Mouse (Mus musculus) c-Kit-negative CD71-positive TER-119-positive erythroid progenitor cells, embryonic 14.5 days (primary cell): ENCODE data around the gene Dlgap1.

Source experiments
- DNase-seq: peaks from one replicate; pipeline ENCODE4 v3.0.0-alpha.2; 2013; ENCODE audit warnings: low read depth, low spot score

Dlgap1 gene

DNA sequence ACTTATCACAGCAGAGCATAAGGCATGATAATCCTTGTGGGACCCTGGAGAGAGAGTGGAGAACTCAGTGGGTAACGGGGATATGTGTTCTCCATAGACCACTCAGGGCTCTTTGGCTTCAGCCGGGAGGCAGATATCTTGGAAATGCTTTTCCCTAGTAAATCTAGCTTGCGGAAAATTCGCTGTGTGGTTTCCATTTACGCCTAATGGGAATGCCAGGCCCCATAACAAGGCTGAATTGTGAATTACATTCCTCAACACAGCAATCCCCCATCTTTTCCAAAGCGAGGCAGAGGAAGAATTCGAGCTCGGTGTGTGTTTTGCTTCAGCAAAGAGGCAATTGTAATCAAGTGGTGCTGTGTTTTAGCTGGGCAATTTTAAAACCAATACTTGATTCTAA, 372.4 kb downstream of the Dlgap1 start:
- no peak for DNase-seq

DNA sequence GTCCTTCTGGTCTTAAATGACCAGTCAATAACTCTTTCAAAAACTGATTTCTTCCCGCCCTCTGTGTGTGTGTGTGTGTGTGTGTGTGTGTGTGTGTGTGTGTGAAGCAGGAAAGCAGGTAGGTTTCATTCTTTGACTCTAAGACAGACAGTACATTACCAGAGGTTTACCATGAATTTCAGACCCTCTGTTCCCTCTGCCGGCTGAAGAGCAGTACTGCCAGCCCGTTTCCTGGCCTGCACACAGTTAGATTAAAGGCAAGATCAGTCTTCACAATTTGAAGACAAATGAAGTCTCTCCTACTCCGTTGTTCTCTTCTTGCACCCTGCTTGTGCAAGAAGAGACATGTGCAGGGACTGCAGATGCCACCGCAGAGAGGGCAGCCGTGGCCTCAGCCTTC, 373.0 kb downstream of the Dlgap1 start:
- no peak for DNase-seq

DNA sequence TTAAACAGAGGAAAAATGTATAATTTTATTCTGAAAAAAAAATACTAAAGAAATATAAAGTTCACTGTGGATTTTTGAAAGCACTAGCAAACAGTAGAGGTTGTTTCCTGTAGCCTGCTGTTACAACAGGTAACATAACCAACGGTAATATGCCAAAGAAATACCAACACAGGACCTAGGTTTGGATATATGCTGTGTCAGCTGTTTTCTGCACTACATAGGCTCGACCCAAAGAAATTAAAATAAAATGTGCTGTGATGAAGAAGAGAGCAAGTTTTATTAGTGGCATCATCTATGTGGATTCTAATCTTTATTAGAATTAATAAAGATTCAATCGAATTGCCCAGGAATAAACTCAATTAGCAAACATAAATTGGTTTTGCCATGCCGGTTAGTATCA, 378.5 kb downstream of the Dlgap1 start:
- no peak for DNase-seq

DNA sequence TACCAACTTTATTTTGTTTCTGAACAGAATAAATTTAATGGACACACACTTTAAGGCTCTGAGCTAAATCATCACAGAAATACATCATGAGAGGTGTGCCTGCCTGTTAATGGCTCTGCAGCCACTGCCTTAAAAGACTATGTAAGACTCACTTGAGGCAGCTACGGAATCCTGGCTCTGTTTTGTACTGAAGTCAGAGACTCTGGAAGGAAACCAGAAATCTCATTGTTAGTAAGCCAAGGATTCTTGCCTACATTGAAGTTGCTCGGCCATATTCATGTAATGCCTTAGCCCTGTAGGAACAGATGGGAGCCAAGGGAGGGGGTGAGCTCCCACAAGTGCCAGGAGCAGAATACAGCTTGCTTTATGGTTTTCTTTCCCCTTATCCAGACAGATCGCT, 394.7 kb downstream of the Dlgap1 start:
- DNase-seq = no peak

DNA sequence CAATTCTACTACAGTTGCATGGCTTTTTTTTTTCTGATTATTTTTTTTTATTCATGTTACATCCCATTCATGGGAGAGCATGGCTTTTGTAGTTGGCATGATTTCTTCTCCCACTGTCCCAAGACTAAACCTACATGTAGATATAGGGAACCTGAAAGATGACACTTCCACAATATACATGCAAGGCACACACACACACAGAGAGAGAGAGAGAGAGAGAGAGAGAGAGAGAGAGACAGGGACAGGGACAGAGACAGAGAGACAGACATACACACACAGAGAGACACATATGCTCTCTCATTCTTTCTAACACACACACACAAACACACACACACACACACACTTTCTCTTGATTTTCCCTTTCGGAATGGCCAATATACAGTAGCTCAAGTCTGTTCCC, 395.1 kb downstream of the Dlgap1 start:
- DNase-seq = no peak

DNA sequence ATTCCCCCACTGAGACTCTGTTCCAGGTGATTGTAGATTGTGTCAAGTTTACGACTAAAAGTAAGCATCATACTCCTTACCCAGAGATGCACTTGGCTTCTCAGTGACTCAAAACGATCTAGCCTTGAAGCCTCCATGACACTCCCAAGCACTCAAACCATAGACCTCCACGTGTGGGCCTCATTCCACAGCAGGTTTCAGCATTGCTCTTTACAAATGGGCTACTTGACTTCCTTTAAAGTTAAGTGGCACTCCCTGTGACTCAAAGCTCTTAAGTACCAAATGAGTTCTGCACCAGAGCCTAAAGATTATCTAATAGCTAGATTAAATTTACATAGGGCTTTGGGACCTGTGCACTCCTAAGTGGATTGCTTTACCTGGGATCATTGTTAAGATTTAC, 400.3 kb downstream of the Dlgap1 start:
- no peak for DNase-seq

DNA sequence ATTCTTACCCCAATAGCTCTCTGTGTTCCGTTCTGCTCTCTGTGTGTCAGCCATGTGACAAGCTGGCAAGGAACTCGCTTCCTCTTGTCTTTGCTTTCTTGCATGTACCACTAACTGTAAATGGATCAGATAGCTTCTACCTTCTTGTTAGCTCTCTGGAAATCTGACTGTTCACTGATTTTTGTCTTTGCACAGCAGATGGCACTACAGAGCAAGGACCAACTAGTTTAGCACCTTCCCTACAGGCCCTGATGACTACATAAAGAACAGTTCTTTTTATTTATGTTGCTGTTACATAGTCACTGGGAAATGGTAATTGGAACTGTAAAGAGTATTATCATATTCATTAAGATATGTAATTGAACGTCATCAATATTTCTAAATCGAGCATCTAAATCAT, 408.1 kb downstream of the Dlgap1 start:
- no peak for DNase-seq

DNA sequence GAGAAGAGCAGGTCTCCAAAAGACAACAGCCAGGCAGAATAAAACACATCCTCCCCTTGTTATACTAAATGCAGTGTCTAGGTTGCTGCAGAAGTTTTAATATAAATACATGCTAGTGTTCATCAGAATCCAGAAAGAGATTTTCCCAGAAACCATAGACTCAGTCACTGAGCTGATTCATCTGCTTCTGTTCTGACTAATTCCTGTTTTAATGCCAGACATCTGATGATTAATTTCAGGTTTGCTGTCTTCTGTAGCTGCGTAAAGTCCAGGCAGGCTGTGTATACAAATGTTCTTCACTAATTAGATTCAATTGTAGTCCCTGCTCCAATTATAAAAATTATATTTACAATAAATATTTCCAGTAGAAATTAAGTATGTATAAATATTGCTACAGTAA, 419.6 kb downstream of the Dlgap1 start:
- DNase-seq = no peak

DNA sequence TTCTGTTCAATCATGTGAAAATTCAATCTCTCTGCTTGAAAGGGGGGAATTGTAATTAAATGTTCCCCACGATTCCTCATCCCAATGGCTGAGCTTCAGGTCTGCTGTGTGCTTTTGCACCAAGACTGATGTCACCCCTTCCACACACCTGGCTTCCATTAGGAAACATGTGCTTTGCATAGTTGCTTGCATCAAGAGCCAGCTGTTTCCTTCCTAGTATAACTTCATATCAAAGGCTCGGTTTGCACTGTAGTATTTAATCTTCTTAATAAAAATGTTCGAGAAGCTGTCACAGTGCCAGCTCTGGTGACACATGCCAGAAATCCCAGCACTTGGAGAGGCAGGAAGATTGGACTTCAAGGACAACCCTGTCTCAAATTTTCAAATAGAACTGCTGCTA, 428.3 kb downstream of the Dlgap1 start:
- no peak for DNase-seq

DNA sequence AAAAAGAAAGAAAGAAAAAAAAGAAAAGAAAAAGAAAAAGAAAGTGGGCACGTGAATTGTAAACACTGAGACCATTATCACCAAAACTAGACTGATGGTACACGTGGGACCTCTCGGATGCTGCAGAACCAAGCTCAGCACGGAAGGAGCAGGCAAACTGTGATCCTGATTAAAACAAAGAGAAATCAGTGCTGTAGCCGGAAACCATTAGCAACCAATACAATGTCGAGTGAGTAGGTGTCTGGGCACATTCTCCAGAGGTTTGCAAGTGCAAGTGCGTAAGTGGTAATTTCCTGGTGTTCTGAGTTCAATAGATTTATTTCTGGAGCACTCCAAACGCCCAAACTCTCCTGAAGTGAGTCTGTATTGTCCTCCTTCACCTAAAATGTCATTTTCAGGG, 428.8 kb downstream of the Dlgap1 start:
- no peak for DNase-seq

DNA sequence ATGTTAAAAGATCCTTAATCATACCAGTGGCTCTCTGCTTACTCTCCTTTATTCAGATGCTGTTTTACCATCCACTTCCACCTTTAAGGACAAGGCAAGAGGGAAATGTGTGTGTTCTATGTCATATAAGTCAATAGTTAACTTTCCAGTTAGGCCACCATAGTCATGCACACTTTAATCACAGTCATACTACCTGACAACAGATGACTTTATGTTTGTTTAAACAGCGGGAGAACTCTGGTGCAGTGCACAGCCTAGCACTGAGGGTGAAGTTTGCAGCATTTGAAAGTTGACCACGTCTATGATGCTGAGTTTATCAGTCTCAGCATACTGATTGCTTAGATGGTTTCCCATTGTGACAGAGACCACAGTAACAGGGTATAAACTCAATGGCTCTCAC, 433.0 kb downstream of the Dlgap1 start:
- no peak for DNase-seq

DNA sequence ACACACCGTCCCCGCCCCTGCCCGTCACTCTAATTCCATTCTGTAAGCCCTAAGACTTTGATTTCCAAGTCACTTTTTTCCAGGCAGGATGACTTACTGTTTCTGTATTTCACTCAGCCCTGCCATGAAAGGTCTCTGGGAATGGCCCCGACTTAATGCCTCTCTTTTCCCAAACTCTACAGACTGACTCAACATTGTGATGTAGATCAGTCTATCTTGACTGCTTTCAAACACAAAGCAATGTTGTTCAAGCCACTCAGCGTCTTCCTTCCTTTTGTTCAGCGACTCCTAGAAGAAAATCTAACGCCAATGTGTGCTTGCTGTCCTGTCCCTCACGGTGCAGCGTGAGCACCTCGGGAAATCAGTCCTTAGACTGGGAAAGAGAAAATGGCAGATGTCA, 434.9 kb downstream of the Dlgap1 start:
- DNase-seq = no peak

DNA sequence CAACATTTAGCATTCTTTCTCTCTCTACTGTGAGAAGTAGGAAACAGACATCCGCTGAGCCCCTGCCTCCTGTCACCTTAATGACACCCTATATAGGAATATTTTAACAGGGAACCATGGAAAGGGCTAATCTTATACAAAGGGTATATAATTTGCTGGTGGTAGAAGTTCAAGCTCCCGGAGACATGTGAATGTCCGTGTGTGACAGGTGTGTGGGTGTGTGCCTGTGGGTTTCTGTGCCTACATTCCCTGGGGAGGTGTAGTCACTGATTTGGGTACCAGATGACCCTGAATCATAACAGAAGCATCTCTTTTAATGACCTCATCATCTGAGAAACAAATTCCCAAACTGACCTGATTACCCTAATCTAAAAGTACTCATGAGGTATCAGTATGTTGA, 445.3 kb downstream of the Dlgap1 start:
- no peak for DNase-seq

DNA sequence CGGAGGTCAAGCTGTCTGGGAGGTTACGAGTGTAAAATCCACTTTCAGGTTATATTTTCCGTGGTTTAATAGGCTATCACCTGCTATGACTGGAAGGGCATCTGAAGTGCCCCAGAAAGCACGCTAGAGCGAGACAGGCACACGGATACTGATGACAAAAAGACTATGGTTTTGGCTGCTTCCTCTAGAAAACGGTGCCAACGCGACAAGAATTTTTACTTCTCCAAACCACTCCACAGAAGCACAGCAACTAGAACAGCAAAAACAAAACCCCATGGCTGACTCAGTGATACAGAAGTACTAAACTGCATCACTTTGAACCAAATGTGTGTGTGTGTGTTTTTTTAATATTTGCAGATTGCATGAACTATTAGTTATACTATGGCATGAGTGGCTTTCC, 459.0 kb downstream of the Dlgap1 start:
- no peak for DNase-seq

DNA sequence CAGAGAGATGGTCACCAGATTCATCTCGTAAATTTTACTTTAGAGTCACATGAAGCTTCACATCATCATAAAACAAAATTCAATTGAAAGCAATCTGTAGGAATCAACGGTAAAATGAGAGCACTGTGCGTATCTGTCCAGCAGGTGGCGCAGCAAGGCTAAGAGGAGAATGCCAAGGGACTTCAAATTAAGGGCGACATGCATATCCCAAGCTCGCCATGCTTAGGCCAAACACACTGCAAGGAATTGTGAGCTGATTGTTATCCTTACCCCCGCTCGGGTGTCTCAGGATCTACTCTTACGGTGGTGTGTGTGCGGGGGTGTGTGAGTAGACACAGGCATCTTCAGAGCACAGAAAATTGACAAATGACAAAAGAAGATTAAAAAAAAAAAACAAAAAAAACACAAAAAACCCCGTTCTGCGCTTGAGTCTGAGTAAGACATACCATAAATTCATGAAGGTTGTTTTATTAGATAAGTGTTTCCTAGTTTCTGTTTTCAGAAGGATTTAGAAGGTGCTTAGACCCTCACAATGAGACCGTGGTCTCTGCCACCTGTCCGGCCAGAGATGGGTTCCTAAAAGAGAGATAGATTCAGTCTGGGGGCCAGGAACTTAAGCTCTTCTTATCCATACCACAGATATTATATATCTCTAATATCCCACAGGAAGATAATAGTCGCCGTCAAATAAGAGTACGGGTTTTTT, 461.0 kb downstream of the Dlgap1 start:
- no peak for DNase-seq

DNA sequence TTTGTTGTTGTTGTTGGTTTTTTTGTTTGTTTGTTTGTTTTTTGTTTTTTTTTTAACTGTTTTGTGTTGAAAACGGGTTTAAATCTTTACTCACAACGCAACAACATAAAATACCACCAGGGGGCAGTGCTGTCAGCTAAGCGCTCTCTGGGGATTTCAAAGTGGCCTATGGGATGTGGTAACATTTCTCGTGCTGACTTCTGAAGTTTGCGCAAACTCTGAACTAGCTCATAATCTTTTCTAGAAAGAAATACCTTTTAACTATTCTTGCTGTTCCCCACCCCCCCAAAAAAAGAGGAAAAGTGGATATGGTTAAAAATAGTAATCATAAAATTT, 461.5 kb downstream of the Dlgap1 start:
- DNase-seq = no peak

DNA sequence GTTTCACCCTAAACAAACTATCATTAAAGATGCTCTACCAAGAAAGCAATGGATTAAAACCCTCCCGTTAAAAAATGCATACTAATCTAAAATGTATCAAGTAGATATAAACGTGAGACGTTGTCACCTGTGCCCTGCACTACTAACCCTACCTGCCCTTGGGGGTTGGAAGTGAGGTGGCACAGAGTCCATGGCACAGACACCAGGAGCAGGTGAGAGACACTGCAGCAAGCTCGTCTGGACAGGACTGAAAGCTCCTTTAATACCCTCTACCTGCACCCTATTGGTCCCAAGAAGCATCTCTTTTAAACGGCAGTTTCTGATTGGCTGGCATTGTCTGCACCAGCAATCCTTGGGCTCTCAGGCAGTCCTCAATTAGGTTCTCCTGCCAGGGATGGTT, 464.0 kb downstream of the Dlgap1 start:
- DNase-seq = no peak

DNA sequence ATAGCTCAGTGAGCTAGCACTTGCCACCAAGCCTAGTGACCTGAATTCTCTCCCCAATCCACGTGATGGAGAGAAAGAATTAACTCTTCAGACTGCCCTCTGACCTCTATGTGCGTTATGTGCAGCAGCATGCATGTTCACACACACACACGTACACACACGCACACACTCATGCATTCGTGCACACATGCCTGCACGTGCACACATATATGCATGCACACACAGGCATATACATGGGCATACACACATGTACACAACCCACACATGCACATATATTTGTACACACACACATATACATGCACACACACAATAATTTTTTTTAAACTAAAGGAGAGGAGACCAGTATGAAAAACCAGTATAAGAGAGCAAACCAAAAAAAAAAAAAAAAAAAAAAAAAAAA, 465.7 kb downstream of the Dlgap1 start:
- no peak for DNase-seq

DNA sequence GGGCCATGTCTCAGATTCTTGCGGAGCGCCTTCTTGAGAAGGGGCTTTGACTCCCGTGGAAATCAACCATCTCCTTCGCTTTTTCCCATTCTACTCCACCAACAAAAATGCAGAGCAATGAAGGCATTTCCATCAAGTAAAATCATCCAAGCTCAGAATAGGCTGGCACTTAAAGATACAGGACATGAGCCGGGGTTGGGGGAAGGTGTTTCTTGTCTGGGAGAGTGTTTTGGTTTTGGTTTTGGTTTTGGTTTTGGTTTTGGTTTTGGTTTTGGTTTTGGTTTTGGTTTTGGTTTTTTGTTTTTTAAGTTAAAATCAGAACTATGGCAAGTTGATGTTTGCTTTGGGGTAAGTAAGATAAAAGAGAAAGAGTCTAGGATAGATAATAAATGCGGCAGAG, 466.7 kb downstream of the Dlgap1 start:
- no peak for DNase-seq

DNA sequence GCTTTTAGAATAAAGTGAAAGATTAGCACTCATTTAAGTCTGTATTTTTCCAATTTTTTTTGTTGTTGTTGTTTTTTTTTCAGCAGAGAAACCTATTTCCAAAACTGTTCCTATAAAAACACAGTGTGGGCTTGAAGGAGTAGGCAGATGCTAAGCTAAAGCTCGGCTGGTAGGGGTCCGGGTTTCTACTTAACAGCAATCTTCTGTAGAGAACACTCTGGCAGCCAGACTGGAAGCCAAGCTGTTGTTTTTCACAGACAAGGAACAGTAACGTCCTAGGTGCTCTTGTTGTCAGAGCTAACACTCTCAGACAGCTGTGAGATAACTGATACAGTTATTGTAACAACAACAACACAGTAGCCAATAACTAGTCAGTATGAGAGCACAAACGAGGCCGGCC, 468.4 kb downstream of the Dlgap1 start:
- DNase-seq = no peak

DNA sequence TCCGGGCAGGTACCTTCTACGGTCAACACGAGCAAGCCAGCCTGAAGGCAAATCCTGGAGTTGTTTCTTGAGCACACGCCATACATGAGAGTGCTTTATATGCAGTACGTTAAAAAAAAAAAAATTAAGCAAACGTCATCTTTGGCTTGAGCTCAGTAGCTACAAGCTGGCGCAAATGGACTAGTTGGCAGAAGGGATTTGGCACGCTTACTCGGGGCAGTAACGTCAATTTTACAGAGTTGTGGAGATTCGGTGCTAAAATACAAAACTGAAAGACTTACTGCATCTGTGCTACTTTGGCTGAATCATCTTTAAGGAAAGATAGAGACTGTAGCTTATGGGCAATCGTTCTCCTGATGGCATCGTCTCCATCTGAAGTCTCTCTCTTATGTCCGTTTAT, 474.1 kb downstream of the Dlgap1 start:
- no peak for DNase-seq

DNA sequence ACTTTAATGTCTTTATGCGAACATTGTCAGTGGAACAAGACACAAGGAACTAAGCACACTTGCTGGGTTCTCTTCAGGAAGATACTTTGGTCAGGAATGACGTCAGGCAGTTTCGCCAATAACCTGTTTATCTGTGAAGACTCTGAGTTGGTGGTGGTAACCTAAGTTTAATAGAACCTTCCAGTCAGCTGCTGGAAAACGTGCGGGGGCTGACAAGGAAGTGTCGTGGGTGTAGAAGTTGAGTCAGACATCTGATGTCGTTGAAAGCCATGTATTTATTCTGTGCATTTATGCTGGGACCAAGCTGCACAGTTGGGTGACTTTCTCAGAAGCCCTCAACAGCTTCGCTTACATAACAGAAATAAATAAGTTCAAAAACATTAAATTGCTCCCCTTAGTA, 477.6 kb downstream of the Dlgap1 start:
- DNase-seq = no peak

DNA sequence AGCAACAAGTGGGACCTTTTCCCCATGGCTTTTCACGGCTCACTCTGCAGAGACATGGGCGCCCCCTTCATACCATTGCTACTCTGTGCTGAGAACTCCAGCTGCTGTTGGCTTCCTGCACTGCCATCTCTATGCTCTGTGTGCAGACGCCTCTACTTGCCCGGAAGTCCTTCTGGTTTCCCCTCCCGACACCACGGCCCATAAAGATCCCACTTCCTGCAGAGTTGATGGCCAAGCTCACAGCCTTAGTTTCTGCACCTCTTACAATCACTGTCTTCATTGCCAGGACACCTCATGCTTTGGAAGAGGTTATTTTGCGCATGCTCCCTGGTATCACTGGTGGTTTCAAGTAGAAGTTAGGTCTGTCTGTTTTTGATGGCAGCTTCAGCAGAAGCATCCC, 486.2 kb downstream of the Dlgap1 start:
- no peak for DNase-seq

DNA sequence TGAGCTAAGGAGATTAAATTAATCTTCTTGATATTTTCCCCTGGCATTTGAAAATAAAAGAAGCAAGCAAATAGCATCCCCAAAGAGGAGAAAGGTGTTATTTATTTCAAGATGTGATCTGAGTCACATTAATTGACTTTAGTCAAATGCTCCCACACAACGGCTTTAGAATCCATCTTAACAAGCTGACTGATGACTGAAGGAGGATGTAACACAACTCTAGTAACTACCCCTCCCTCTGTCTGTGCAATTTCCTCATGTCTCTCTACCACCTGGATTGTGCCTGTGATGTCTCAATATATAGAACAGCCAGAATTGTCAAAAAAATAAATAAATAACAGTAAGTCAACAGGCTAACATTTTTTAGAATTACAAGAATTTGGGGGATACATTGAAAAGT, 488.2 kb downstream of the Dlgap1 start:
- DNase-seq = no peak

DNA sequence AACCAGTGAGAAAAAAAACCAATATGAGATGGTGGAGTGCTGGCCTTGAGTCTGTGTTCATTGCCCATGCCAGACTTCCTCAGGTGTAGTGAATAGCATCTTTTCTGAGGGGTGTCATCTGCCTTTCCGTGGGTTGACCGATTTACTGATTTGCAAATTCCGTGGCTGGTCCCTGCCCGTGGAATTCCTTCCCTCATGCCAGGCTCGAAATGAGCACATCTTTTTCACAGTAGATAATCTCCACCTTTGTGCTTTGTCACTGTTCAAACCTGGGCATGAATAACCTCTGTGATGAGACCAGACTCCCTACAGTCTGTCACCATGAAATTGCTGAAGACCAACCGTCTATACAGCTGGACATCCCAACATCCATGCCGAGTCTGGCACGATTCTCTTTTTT, 493.4 kb downstream of the Dlgap1 start:
- no peak for DNase-seq
